Mouse (Mus musculus) neutrophil, adult 5-6 weeks (primary cell): Measurements from ENCODE around the gene Mt3. TPM values are rescaled to one million over a fixed set of nuclear protein-coding genes. Genes with fewer than 3 reads are reported as not detected.
"Not testable (repeated sequence)": the region's sequence is repeated elsewhere in the genome, so short reads cannot be mapped to it uniquely, and the experiment has no call there.

Experiments used
- ATAC-seq: fragments of 151-379, 151-347 bp; 2 replicates; pipeline ENCODE4 v1.8.0; 2017; ENCODE audit warnings: mild to moderate bottlenecking, moderate TSS enrichment; ENCODE audit not compliant: insufficient number of reproducible peaks, poor library complexity, low FRiP score, severe bottlenecking; ENCODE audit errors: extremely low read depth
- total RNA-seq: library from RNA; stranded (forward); fragments of 200-1000 nt; gene quantifications from 2 replicates; pipeline ENCODE4 v1.2.3, GENCODE M21; 2017

Gene Mt3
- not detected in 2 replicates for total RNA-seq

DNA sequence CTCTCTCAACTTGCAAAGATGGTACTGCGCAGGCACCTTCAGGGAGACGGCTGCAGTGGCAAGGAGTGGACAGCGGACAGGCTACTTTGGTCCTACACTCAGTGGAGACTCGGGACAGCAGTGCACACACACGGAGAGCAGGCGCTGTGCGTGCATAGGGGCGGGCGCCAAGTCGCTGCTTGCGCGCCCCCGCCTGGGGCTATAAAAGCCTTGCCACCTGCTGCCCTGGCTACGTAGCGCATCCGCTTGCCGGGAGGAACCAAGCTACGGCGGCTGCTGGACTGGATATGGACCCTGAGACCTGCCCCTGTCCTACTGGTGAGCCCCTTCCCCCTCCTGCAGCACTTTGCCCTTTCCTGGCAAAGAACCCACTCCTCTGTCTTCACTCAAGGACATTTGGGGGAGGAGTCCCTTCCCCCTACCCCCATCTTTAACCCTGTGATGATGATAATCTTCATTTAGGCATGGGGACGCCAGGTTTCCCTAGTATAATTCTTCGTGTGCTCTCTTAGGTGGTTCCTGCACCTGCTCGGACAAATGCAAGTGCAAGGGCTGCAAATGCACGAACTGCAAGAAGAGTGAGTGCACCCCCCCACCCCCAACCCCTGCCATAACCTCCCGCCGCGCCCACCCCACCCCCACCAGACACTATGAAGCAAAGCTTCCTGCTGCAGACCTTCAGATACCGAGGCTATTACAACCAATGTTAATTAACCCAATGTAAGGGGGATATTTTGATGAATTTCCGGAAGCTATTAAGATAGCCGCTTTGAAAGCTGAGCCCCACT is at the start of gene Mt3:
Gene Mt3 (plus strand): TSS at position 95 of the 788 bp plus-strand sequence.
- no peak for ATAC-seq

DNA sequence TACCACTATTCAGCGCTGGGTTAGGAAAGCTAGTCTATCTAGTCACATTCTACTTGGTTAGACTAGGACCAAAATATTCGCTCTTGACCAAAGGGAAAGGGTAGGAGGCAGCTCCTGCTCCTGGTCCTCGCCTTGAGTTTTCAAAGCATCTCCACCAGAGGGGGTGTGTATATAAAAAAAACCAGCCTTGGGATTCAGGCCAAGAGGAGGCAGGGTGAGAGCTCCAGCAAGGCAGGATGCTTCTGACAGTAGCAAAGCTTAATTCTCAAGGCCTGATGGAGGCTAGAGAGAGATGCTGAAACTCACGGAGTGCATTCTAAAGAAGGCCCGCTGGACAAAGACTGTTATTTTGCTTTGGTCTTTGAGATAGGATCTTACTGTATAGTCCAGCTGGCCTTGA is 48.3 kb upstream of the Mt3 start:
- ATAC-seq: no peak

DNA sequence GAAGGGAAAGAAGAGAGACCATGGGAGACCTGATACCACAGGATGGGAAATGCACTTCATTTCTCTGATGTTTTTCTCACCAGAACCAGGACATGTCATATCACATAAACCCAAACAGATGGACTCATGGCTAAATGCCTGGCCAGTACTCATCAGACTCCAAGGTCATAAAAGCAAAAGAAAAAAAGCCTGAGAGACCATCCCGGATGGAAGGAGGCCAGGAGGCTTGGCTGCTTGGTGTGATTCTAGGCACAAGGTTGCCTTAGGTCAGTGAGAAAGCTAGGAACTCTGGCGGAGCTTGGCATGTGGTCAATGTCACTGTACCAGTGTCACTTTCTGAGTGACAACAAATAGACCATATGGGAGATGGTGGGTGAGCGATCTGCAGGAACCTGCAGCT is 44.5 kb upstream of the Mt3 start:
- no peak for ATAC-seq

DNA sequence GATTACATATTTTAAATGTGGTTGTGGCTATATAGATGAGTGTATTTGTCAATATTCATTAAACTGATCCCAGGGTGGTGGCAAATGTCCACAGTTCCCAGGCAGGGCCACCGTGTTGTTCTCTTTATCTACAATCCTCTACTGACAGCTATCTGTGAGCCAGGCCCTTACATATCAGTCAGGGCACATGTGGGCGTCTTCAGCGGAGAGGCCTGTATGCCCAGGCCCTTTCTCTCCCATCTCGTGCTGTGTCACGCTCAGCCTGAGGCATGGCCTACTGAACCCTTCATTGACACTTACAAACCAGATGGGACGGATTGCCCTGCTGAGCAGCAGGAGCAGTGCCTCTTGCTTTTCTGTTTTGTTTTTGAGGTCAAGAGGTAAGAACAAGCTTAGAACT is 43.0 kb upstream of the Mt3 start:
- ATAC-seq: no peak

DNA sequence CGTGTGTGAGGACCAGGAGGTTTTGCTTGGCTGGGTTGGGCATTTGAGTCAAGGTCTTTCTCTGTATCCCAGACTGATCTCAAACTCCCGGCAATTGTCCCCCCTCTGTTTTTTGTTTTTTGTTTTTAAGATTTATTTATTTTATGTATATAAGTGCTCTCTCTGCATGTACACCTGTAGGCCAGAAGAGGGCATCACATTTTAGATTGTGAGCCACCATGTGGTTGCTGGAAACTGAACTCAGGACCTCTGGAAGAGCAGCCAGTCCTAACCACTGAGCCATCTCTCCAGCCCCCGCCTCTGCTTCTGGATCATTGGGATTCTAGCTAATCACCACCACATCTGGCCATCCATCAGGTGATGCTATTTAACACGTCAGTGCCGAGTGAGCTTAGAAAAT is 42.6 kb upstream of the Mt3 start:
- ATAC-seq: no peak

DNA sequence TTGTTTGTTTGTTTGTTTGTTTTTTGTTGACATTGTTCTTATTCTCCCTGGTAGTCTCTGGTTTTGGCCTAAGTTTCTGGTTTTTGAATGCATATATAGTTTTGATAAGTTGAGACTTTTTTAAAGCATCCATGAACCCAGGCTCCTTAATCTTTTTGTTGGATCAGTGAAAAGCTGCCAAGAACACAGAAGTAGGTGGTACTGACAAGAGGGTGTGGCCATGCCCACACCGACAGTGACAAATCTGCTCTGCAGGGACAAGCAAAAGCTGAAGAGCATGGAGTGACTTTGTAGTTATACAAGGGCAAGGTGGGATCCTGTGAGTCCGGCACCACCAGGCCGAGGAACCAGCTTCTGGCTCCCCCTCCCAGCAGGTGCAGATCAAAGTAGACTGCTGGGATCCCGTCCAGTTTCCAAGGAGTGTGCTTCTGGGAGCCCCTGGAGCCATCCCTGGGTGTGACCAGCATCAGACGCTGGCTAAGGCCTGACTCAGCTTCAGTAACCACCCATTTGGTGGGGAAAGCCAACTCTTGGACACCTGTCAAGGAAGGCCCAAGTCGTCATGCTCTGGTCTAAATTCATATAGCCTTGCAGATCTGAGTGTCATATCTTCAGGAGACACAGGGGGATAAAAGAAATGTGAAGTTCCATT is 41.8 kb upstream of the Mt3 start:
- no peak for ATAC-seq

DNA sequence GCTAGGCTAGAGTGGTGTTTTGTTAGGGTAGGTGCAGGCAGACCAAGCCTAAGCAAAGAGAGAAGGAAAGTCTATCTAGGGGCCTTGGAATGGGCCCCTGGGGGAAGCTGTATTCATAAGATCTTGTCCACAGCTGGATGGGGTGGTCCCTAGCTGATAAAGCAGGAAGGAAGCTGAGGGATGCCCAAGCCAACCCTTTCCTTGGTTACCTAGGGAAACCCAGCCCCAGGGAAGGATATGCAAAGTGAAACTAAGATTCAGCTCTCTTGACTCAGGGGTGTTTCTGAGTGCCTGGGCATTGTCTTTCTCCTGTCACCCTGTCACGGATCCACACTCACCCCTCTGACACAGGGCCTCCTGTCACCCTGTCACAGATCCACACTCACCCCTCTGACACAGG is 39.0 kb upstream of the Mt3 start:
- ATAC-seq: no peak

DNA sequence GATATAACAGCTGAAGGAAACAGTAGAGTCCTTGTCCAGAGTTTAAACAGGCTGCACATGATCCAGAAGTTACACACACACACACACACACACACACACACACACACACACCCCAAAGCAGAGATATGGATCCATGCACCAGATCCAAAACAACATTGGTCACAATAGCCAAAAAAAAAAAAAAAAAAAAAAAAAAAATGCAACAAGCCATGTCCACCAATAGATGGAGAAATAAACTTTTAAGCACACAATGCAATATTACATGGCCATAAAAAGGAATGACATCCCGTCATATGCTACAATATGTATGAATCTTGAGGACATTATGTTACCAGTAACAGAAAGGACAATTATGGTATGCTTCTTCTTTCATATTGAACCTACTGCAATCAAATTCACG is 38.4 kb upstream of the Mt3 start:
- ATAC-seq: no peak

DNA sequence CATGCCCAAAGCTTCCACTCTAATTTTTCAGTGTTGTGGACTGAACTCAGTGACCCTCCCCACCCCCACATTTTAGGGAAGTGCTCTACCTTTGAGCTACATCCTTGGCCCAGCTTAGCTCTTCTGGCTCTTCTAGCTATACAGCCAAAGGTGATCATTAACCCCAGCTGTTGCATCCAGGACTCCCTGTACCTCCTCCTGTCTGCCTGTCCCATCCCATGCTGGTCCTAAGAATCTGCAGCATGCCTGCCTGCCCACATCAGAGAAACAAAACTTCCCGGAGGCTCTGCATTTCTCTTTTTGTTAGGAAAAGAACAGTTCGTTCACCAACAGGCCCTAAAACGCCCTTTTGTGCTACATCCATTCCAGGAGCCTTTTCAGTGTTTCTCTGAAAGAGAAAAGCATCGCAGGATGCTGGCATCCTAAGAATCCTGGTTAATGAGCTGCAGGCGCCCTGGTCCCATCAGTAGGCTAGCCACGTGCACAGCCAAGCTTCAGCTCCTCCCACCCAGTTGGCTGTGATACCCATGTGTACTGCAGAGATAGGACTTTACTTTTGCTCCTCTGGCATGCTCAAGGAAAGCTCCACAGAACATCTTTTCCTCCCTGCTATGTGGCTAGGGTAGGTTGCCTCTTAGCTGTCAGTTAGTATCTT is 33.5 kb upstream of the Mt3 start:
- no peak for ATAC-seq

DNA sequence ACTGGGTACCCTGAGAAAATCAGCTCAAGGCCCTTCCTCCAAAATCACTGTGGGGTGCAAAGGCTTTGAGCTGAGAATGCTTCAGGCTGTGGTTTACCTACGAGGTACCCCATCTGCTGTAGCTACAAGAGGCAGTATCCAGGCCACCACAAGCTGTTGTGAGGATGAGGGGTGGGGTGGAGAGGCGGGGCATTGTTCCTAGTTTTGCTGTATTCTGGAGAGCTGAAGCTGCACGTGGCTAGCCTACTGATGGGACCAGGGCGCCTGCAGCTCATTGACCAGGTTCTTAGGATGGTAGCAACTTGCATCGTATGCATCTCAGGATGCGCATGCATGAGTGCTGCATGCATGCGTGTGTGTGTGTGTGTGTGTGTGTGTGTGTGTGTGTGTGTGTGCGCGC is 30.8 kb upstream of the Mt3 start:
- no peak for ATAC-seq

DNA sequence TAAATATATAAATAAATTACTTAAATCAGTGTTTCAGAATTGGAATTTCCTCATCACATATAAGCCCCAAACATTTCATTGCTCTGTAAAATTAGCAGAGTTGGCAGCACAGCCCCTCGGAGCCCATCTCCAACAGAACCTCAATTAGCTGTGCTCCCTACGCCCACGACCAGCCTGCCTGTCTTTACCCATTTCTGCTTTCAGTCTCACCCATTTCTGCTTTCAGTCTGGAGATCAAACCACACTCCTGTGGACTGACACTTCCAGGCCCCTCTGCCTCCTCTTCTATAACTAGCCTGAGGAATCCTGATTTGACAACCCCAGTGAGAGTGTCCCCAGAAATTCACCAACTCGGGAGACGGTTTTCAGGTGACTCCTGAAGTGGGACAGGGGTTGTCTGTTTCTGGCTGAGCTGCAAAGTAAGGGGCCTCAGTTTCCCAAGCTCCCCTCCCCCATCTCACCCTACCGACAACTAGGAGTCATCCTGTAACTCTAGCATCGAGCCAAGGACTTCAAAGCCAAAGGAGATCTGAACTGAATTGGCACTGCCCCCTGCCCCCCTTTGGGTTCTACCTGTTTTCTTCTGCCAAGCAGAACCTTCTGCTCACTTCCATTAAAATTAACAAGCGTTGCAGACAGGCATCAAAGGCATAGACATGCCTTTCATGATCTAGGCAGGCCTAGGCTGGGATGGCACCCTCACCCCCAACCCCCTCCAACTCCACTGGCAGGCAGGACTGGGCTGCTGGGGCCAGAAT is 29.5 kb upstream of the Mt3 start:
- ATAC-seq: no peak

DNA sequence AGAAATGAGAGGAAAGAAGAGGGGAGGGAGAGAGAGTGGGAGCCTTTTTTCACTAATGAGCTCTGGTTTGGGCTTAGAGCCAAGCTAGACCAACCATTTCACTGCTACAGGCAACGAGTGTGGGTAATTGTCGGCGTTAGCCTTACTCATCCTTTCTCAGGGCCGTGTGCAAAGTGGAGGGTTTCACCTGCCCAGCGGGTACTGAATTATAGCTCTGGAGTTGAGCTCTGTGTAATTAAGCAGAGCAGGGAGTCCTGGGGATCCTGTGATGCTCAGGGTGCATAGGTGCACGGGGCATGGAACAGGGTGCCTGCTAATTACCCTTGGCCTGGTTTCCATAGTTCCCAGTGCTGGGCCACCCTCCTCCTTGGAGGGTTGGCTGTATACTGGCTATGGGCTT is 24.7 kb upstream of the Mt3 start:
- no peak for ATAC-seq

DNA sequence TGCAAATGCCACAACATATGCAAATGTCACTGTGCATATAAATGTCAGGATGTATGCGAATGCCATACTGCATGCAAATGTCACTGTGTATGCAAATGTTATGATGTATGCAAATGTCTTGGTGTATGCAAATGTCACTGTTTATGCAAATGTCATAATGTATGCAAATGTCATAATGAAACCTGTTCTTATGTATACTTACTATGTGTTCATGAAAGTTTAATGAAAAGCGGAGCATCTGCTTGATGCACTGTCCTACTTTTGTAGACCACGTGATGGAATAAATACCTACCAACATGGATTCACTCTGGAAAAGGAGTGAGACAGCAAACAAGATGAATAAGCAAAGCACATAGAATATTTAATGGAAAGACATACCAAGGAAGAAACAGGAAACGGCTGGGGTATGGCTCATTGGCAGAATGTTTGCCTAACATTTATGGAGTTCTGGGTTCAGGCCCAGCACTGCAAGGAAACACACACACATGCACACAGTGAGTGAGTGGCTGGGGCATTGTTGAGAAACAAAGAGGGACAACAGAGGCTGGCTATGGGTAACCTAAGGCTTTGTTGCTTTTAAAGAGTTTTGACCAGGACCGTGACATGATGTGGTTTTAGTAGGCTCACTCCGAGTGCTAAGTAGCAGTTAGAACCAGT is 23.1 kb upstream of the Mt3 start:
- no peak for ATAC-seq

DNA sequence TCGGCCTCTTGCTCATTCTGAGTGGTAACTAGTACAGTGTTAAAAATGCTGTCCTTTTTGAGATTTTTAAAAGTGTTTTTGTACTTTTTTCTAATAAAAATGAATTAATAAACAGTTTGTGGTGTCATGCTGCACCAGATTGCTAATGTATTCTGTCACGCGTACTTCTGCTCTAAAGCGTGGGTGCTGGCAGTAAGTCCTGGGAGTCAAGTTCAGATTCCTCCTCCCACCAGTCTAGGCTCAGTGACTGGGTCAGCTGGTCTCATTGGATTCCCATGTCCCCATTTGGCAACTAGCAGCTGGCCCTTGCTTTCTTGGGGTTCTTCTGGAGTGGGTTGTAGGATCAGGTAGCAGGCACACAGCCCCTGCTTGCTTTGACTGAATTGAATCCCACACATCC is 22.3 kb upstream of the Mt3 start:
- ATAC-seq: no peak

DNA sequence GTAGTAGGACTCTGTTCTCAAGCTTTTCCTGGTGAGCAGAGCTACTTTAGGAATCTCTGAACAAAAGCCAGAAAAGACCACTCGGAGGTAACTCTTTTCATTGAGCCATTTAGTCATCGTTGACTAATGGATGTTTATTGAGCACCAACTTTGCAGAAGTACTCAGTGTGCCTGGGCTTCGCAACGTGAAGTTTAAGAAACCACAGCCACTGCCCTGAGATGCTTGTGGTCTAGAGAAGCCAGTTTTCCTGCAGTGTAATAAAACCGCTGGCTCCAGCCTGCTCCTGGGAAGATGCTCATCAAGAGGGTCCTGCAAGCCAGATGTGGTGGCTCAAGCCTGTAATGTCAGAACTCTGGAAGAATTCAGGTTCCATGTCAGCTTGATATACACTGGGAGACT is 20.3 kb upstream of the Mt3 start:
- no peak for ATAC-seq

DNA sequence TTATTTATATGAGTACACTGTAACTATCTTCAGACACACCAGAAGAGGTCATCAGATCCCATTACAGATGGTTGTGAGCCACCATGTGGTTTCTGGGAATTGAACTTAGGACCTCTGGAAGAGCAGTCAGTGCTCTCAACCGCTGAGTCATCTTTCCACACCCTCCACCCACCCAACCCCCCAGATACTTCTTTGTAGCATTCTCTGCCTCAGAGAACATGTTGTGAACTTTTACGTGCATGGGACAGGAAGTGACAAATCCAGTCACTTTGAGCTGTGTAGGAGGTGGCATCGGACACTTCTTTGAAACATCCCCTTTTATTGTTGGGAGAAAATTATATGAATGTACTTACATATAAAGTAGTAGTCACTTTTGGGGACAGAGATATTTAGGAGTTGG is 17.8 kb upstream of the Mt3 start:
- ATAC-seq: not testable (repeated sequence)

DNA sequence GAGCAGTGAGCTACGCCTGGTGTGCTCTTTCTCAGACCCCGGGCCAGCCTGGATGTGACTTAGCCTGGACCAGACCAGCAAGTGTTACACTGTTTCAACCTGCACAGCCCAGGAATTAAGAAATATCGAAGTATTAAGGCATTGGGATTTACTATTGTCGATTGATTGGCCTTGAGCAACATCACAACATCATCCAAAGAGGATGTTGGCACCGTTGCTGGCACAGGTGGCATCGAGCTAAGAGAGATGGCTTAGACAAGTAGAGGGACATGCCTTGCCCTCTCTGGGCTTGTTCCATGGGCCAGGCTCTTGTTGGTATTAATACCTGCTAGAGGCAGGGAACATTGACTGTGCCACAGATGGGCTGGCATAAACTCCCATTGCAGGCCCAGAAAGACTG is 16.9 kb upstream of the Mt3 start:
- ATAC-seq: no peak

DNA sequence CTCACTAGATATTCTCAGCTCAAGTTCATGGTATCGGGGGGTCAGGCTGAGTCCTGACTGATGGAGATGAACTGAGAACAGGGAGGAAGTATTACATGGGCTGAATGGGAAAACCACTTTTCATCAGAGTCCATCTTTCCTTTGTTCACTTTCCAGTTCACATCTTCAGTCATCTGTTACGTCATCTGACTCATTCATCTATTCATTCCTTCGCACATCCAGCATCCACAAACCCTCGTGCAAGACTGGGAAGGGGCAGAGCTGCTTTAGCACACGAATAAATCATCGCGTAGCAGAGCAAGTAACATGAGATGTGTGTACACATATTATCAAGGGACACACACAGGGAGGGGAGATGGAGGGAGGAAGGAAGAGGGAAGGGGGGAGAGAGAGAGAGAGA is 16.2 kb upstream of the Mt3 start:
- ATAC-seq: no peak

DNA sequence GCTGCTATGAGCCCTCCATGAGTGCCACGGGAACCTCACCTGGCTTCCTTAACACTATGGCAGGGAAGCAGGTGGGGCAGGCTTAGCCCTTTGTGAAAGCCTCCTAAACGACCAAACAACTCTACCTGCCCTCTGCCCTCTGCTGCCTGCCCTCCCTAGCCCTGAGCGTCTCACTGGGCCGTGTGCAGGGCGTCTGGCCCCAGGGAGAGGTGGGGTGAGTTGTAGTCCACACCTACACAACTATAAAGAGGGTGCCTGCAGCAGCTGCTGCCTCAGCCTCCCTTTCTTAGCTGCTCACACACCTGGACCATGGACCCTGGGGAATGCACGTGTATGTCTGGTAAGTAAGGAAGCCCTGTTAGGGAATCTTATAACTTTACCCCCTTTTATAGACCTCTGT is 15.5 kb upstream of the Mt3 start, which contains the start of gene Mt4:
Gene Mt4 (plus strand): TSS at position 265 of the 400 bp plus-strand sequence.
- ATAC-seq: no peak
